Mouse (Mus musculus): Measurements from ENCODE around the gene Spag16. TPM values are rescaled to one million over a fixed set of nuclear protein-coding genes. Genes with fewer than 3 reads are reported as not detected.

Gene Spag16
- total and polyA plus RNA-seq, 3 experiments = not detected

- DNase-seq (ENCODE audit: extremely low read depth) = no peak
- Histone ChIP-seq H3K9me3 (replicated peaks; ENCODE audit: low read length) (no peaks in the 10 kb centered on the region), H3K36me3 (replicated peaks in 1 of 2; ENCODE audit: control insufficient read depth in 1 of 2, insufficient read depth in 1 of 2, low read length in 1 of 2) (no peaks in the 10 kb centered on the region), H3K4me3 (replicated peaks in 1 of 3; ENCODE audit: low read depth in 2 of 3, low read length in 2 of 3, poor library complexity in 1 of 3) (no peak overlapping the region), H3K9ac (ENCODE audit: insufficient read depth, low read depth) (no peak overlapping the region), H3K79me2 (replicated peaks; ENCODE audit: control insufficient read depth, extremely low read depth, insufficient read depth, poor library complexity, severe bottlenecking) (no peaks in the 10 kb centered on the region), H3K4me1 (ENCODE audit: control insufficient read depth in 1 of 2, insufficient read depth in 2 of 2) (no peaks in the 10 kb centered on the region), H3K27me3 (replicated peaks) (no peaks in the 10 kb centered on the region), H3K27ac (ENCODE audit: insufficient read depth, low read depth) (no peak overlapping the region), H3K4me2 (ENCODE audit: insufficient read depth, low read depth, poor library complexity, severe bottlenecking) (no peak overlapping the region)
- in situ Hi-C loops (cut with MboI; ENCODE audit: low pct_ligation_motif_present, low pct_unique_long_range_greater_than_20kb, low sequenced_read_pairs) = no loop called here
- dilution Hi-C loops (cut with MboI; ENCODE audit: extremely low pct_ligation_motif_present, extremely low pct_unique_long_range_greater_than_20kb, low sequenced_read_pairs) = no loop called here
- no peak for TF ChIP-seq PAX5 (IDR thresholded peaks at IDR 0.05; ENCODE audit: low read length)
- TF ChIP-seq CTCF (conservative IDR thresholded peaks at IDR 0.05 in 1 of 2, IDR thresholded peaks at IDR 0.05 in 1 of 2; ENCODE audit: low read depth in 2 of 2, low read length in 2 of 2) = no peak
- no peak for TF ChIP-seq POLR2A (IDR thresholded peaks at IDR 0.05; ENCODE audit: low read depth, low read length)
- TF ChIP-seq ELF1 (IDR thresholded peaks at IDR 0.05; ENCODE audit: low read depth, low read length) = no peak
- no peak for TF ChIP-seq RAD21 (IDR thresholded peaks at IDR 0.05; ENCODE audit: low read depth, low read length)
- TF ChIP-seq GABPA (IDR thresholded peaks at IDR 0.05; ENCODE audit: insufficient replicate concordance, low read depth, low read length) = no peak
- TF ChIP-seq MYC (IDR thresholded peaks at IDR 0.05; ENCODE audit: low read depth, low read length) = no peak
- TF ChIP-seq HCFC1 (IDR thresholded peaks at IDR 0.05; ENCODE audit: low read depth, low read length) = no peak
- TF ChIP-seq MAX (IDR thresholded peaks at IDR 0.05; ENCODE audit: low read length) = no peak
Observed at GRCm38 (mm10) chr1:69786716-69787115, 40.1 kb upstream of the Spag16 start.

GRCm38 (mm10) chr1:69787379-69787778, 39.4 kb upstream of the Spag16 start:
- dilution Hi-C loops (cut with MboI; ENCODE audit: extremely low pct_ligation_motif_present, extremely low pct_unique_long_range_greater_than_20kb, low sequenced_read_pairs) = no loop called here

More at GRCm38 (mm10) chr1:69787379-69787778, 39.4 kb upstream of the Spag16 start:
- no peak for TF ChIP-seq SMC3 (IDR thresholded peaks at IDR 0.05; ENCODE audit: low read depth, low read length)
- TF ChIP-seq IRF4 (IDR thresholded peaks at IDR 0.05; ENCODE audit: low read depth, low read length) = no peak
- no peak for TF ChIP-seq KAT2A (IDR thresholded peaks at IDR 0.05; ENCODE audit: insufficient replicate concordance, low read length)
- TF ChIP-seq POLR2A (IDR thresholded peaks at IDR 0.05; ENCODE audit: low read depth, low read length) = no peak
- no peak for TF ChIP-seq MAZ (IDR thresholded peaks at IDR 0.05; ENCODE audit: low read depth, low read length)
- TF ChIP-seq ELF1 (IDR thresholded peaks at IDR 0.05; ENCODE audit: low read depth, low read length) = no peak
- TF ChIP-seq USF2 (conservative IDR thresholded peaks at IDR 0.05; ENCODE audit: low read depth, low read length) = no peak
- no peak for TF ChIP-seq EP300 (IDR thresholded peaks at IDR 0.05; ENCODE audit: low read length)
- no peak for TF ChIP-seq SIN3A (IDR thresholded peaks at IDR 0.05; ENCODE audit: low read length)
- TF ChIP-seq UBTF (IDR thresholded peaks at IDR 0.05; ENCODE audit: low read depth, low read length) = no peak
- no peak for TF ChIP-seq POLR2AphosphoS2 (IDR thresholded peaks at IDR 0.05; ENCODE audit: low read depth, low read length)
- TF ChIP-seq RAD21 (IDR thresholded peaks at IDR 0.05; ENCODE audit: low read depth, low read length) = no peak
- TF ChIP-seq USF1 (IDR thresholded peaks at IDR 0.05; ENCODE audit: low read depth, low read length) = no peak
- TF ChIP-seq MAFK (IDR thresholded peaks at IDR 0.05; ENCODE audit: insufficient replicate concordance, low read length) = no peak
- no peak for TF ChIP-seq GABPA (IDR thresholded peaks at IDR 0.05; ENCODE audit: insufficient replicate concordance, low read depth, low read length)
- no peak overlapping the region for H3K4me3 ChIP-seq (replicated peaks in 1 of 3; ENCODE audit: low read depth in 2 of 3, low read length in 2 of 3, poor library complexity in 1 of 3)
- DNase-seq (ENCODE audit: extremely low read depth) = no peak
- in situ Hi-C loops (cut with MboI; ENCODE audit: low pct_ligation_motif_present, low pct_unique_long_range_greater_than_20kb, low sequenced_read_pairs) = no loop called here
- H3K4me2 ChIP-seq (ENCODE audit: insufficient read depth, low read depth, poor library complexity, severe bottlenecking) = no peak overlapping the region
- H3K9me3 ChIP-seq (replicated peaks; ENCODE audit: low read length) = no peaks in the 10 kb centered on the region
- no peaks in the 10 kb centered on the region for H3K79me2 ChIP-seq (replicated peaks; ENCODE audit: control insufficient read depth, extremely low read depth, insufficient read depth, poor library complexity, severe bottlenecking)
- H3K36me3 ChIP-seq (replicated peaks in 1 of 2; ENCODE audit: control insufficient read depth in 1 of 2, insufficient read depth in 1 of 2, low read length in 1 of 2) = no peaks in the 10 kb centered on the region
- no peak overlapping the region for H3K27ac ChIP-seq (ENCODE audit: insufficient read depth, low read depth)
- H3K27me3 ChIP-seq (replicated peaks) = no peaks in the 10 kb centered on the region
- no peaks in the 10 kb centered on the region for H3K4me1 ChIP-seq (ENCODE audit: control insufficient read depth in 1 of 2, insufficient read depth in 2 of 2)
- no peak overlapping the region for H3K9ac ChIP-seq (ENCODE audit: insufficient read depth, low read depth)

Measured in CH12.LX (cell line).